Mouse (Mus musculus): Measurements from ENCODE around the gene Rpn2. TPM values are rescaled to one million over a fixed set of nuclear protein-coding genes. Genes with fewer than 3 reads are reported as not detected.

Gene Rpn2
- polyA plus RNA-seq, 1 experiment from 2014 or later: 189 TPM

GRCm38 (mm10) chr2:157279416-157279800 is 591 bp downstream of the Rpn2 start, which contains the start of gene Mroh8:
Gene Mroh8, minus strand, starts transcription at chr2:157279549.
- ATAC-seq: peak; percentile 59
- Histone ChIP-seq H3K9ac (replicated peaks; ENCODE audit: low read depth, low read length) (peak within 1 kb of the TSS; percentile 97), H3K4me3 (replicated peaks; ENCODE audit: low read length) (peak within 1 kb of the TSS; percentile 97), H3K36me3 (ENCODE audit: control insufficient read depth, insufficient read depth) (0 out of 2 replicates have a peak, but pooled peaks cover 3% of the 10 kb centered on the region), H3K4me2 (ENCODE audit: low read length) (peak within 1 kb of the TSS; percentile 60), H3K27me3 (replicated peaks; ENCODE audit: control insufficient read depth, insufficient read depth, low read length) (no peaks in the 10 kb centered on the region), H3K9me3 (ENCODE audit: control insufficient read depth, low read length) (no peaks in the 10 kb centered on the region), H3K4me1 (replicated peaks; ENCODE audit: control insufficient read depth, insufficient read depth, low read length) (peaks cover 21% of the 10 kb centered on the region), H3K27ac (ENCODE audit: low read length) (peak within 1 kb of the TSS; percentile 94)
- under 1% methylated on average over 32 of the region's 32 CpGs for WGBS

GRCm38 (mm10) chr2:157283321-157283720 is 4.5 kb downstream of the Rpn2 start:
- no peak overlapping the region for H3K27ac ChIP-seq (ENCODE audit: low read length)
- peaks cover 17% of the 10 kb centered on the region for H3K4me1 ChIP-seq (replicated peaks; ENCODE audit: control insufficient read depth, insufficient read depth, low read length)
- no peaks in the 10 kb centered on the region for H3K27me3 ChIP-seq (replicated peaks; ENCODE audit: control insufficient read depth, insufficient read depth, low read length)
- H3K4me2 ChIP-seq (ENCODE audit: low read length): no peak overlapping the region
- H3K9ac ChIP-seq (replicated peaks; ENCODE audit: low read depth, low read length): no peak overlapping the region
- peaks cover 13% of the 10 kb centered on the region; the same call in 1 of the 2 replicates for H3K36me3 ChIP-seq (ENCODE audit: control insufficient read depth, insufficient read depth)
- WGBS: 87% methylated on average over 6 of the region's 6 CpGs
- no peaks in the 10 kb centered on the region for H3K9me3 ChIP-seq (ENCODE audit: control insufficient read depth, low read length)
- ATAC-seq: no peak
- H3K4me3 ChIP-seq (replicated peaks; ENCODE audit: low read length): no peak overlapping the region

- H3K4me3 ChIP-seq (replicated peaks; ENCODE audit: low read length): no peak overlapping the region
- H3K9ac ChIP-seq (replicated peaks; ENCODE audit: low read depth, low read length): no peak overlapping the region
- WGBS: 19% methylated on average over 3 of the region's 3 CpGs
- H3K27ac ChIP-seq (ENCODE audit: low read length): no peak overlapping the region
- H3K36me3 ChIP-seq (ENCODE audit: control insufficient read depth, insufficient read depth): peaks cover 23% of the 10 kb centered on the region; the same call in 1 of the 2 replicates
- H3K4me1 ChIP-seq (replicated peaks; ENCODE audit: control insufficient read depth, insufficient read depth, low read length): no peaks in the 10 kb centered on the region
- no peak overlapping the region for H3K4me2 ChIP-seq (ENCODE audit: low read length)
- no peaks in the 10 kb centered on the region for H3K27me3 ChIP-seq (replicated peaks; ENCODE audit: control insufficient read depth, insufficient read depth, low read length)
- ATAC-seq: peak; percentile 65; the same call in 1 of the 2 replicates
- no peaks in the 10 kb centered on the region for H3K9me3 ChIP-seq (ENCODE audit: control insufficient read depth, low read length)
Observed at GRCm38 (mm10) chr2:157287542-157287941, 8.7 kb downstream of the Rpn2 start.

- H3K27ac ChIP-seq (ENCODE audit: low read length): no peak overlapping the region
- H3K27me3 ChIP-seq (replicated peaks; ENCODE audit: control insufficient read depth, insufficient read depth, low read length): no peaks in the 10 kb centered on the region
- peaks cover 3% of the 10 kb centered on the region; the same call in 1 of the 2 replicates for H3K4me1 ChIP-seq (replicated peaks; ENCODE audit: control insufficient read depth, insufficient read depth, low read length)
- no peak overlapping the region for H3K9ac ChIP-seq (replicated peaks; ENCODE audit: low read depth, low read length)
- H3K9me3 ChIP-seq (ENCODE audit: control insufficient read depth, low read length): no peaks in the 10 kb centered on the region
- no peak overlapping the region for H3K4me2 ChIP-seq (ENCODE audit: low read length)
- H3K4me3 ChIP-seq (replicated peaks; ENCODE audit: low read length): no peak overlapping the region
- no peak for ATAC-seq
- WGBS: 93% methylated on average over 5 of the region's 5 CpGs
- peaks cover 23% of the 10 kb centered on the region; the same call in 1 of the 2 replicates for H3K36me3 ChIP-seq (ENCODE audit: control insufficient read depth, insufficient read depth)
Observed at GRCm38 (mm10) chr2:157288996-157289395, 10.2 kb downstream of the Rpn2 start.

- Histone ChIP-seq H3K36me3 (ENCODE audit: control insufficient read depth, insufficient read depth) (peaks cover 20% of the 10 kb centered on the region), H3K4me1 (replicated peaks; ENCODE audit: control insufficient read depth, insufficient read depth, low read length) (peaks cover 23% of the 10 kb centered on the region), H3K4me2 (ENCODE audit: low read length) (no peak overlapping the region), H3K4me3 (replicated peaks; ENCODE audit: low read length) (no peak overlapping the region), H3K27ac (ENCODE audit: low read length) (no peak overlapping the region), H3K27me3 (replicated peaks; ENCODE audit: control insufficient read depth, insufficient read depth, low read length) (no peaks in the 10 kb centered on the region), H3K9me3 (ENCODE audit: control insufficient read depth, low read length) (no peaks in the 10 kb centered on the region), H3K9ac (replicated peaks; ENCODE audit: low read depth, low read length) (no peak overlapping the region)
- 3% methylated on average over 2 of the region's 2 CpGs for WGBS
- ATAC-seq: no peak
Observed at GRCm38 (mm10) chr2:157292093-157292492, 13.3 kb downstream of the Rpn2 start.

- Histone ChIP-seq H3K27ac (ENCODE audit: low read length) (peak overlapping the region; percentile 84), H3K9me3 (ENCODE audit: control insufficient read depth, low read length) (no peaks in the 10 kb centered on the region), H3K9ac (replicated peaks; ENCODE audit: low read depth, low read length) (no peak overlapping the region), H3K36me3 (ENCODE audit: control insufficient read depth, insufficient read depth) (peaks cover 27% of the 10 kb centered on the region), H3K4me1 (replicated peaks; ENCODE audit: control insufficient read depth, insufficient read depth, low read length) (peaks cover 28% of the 10 kb centered on the region), H3K4me3 (replicated peaks; ENCODE audit: low read length) (no peak overlapping the region), H3K27me3 (replicated peaks; ENCODE audit: control insufficient read depth, insufficient read depth, low read length) (no peaks in the 10 kb centered on the region), H3K4me2 (ENCODE audit: low read length) (no peak overlapping the region)
- peak; percentile 67 for ATAC-seq
- WGBS: 35% methylated on average over 7 of the region's 7 CpGs
Observed at GRCm38 (mm10) chr2:157296105-157296689, 17.4 kb downstream of the Rpn2 start.

GRCm38 (mm10) chr2:157300051-157300450 is 21.2 kb downstream of the Rpn2 start:
- H3K9ac ChIP-seq (replicated peaks; ENCODE audit: low read depth, low read length): no peak overlapping the region
- H3K4me2 ChIP-seq (ENCODE audit: low read length): no peak overlapping the region
- no peak for ATAC-seq
- WGBS: 94% methylated on average over 6 of the region's 6 CpGs
- no peaks in the 10 kb centered on the region for H3K9me3 ChIP-seq (ENCODE audit: control insufficient read depth, low read length)
- H3K4me3 ChIP-seq (replicated peaks; ENCODE audit: low read length): no peak overlapping the region
- peaks cover 18% of the 10 kb centered on the region for H3K36me3 ChIP-seq (ENCODE audit: control insufficient read depth, insufficient read depth)
- no peak overlapping the region for H3K27ac ChIP-seq (ENCODE audit: low read length)
- H3K4me1 ChIP-seq (replicated peaks; ENCODE audit: control insufficient read depth, insufficient read depth, low read length): peaks cover 16% of the 10 kb centered on the region
- H3K27me3 ChIP-seq (replicated peaks; ENCODE audit: control insufficient read depth, insufficient read depth, low read length): no peaks in the 10 kb centered on the region

- peaks cover 23% of the 10 kb centered on the region for H3K4me1 ChIP-seq (replicated peaks; ENCODE audit: control insufficient read depth, insufficient read depth, low read length)
- H3K36me3 ChIP-seq (ENCODE audit: control insufficient read depth, insufficient read depth): peaks cover 18% of the 10 kb centered on the region
- no peaks in the 10 kb centered on the region for H3K27me3 ChIP-seq (replicated peaks; ENCODE audit: control insufficient read depth, insufficient read depth, low read length)
- no peak overlapping the region for H3K9ac ChIP-seq (replicated peaks; ENCODE audit: low read depth, low read length)
- no peaks in the 10 kb centered on the region for H3K9me3 ChIP-seq (ENCODE audit: control insufficient read depth, low read length)
- H3K4me3 ChIP-seq (replicated peaks; ENCODE audit: low read length): no peak overlapping the region
- WGBS: 21% methylated on average over 9 of the region's 9 CpGs
- H3K4me2 ChIP-seq (ENCODE audit: low read length): no peak overlapping the region
- no peak for ATAC-seq
- no peak overlapping the region for H3K27ac ChIP-seq (ENCODE audit: low read length)
Observed at GRCm38 (mm10) chr2:157303096-157303495, 24.3 kb downstream of the Rpn2 start.

GRCm38 (mm10) chr2:157306091-157307032 is 27.5 kb downstream of the Rpn2 start:
- H3K4me1 ChIP-seq (replicated peaks; ENCODE audit: control insufficient read depth, insufficient read depth, low read length): peaks cover 31% of the 10 kb centered on the region
- peaks cover 14% of the 10 kb centered on the region for H3K36me3 ChIP-seq (ENCODE audit: control insufficient read depth, insufficient read depth)
- peak; percentile 52 for ATAC-seq
- no peaks in the 10 kb centered on the region for H3K9me3 ChIP-seq (ENCODE audit: control insufficient read depth, low read length)
- no peaks in the 10 kb centered on the region for H3K27me3 ChIP-seq (replicated peaks; ENCODE audit: control insufficient read depth, insufficient read depth, low read length)
- 60% methylated on average over 7 of the region's 7 CpGs for WGBS
- H3K27ac ChIP-seq (ENCODE audit: low read length): peak overlapping the region; percentile 54
- H3K4me2 ChIP-seq (ENCODE audit: low read length): no peak overlapping the region
- H3K4me3 ChIP-seq (replicated peaks; ENCODE audit: low read length): no peak overlapping the region
- H3K9ac ChIP-seq (replicated peaks; ENCODE audit: low read depth, low read length): no peak overlapping the region

Data from forebrain, embryonic 16.5 days (tissue).